Mouse (Mus musculus): ENCODE data around the gene Aebp2. TPM values are rescaled to one million over a fixed set of nuclear protein-coding genes. Genes with fewer than 3 reads are reported as not detected.
A peak's percentile ranks its signal among the peaks of the same experiment; 100 is the strongest.

Gene Aebp2
- polyA plus RNA-seq, 1 experiment from 2014 or later = 13.9 TPM

DNA sequence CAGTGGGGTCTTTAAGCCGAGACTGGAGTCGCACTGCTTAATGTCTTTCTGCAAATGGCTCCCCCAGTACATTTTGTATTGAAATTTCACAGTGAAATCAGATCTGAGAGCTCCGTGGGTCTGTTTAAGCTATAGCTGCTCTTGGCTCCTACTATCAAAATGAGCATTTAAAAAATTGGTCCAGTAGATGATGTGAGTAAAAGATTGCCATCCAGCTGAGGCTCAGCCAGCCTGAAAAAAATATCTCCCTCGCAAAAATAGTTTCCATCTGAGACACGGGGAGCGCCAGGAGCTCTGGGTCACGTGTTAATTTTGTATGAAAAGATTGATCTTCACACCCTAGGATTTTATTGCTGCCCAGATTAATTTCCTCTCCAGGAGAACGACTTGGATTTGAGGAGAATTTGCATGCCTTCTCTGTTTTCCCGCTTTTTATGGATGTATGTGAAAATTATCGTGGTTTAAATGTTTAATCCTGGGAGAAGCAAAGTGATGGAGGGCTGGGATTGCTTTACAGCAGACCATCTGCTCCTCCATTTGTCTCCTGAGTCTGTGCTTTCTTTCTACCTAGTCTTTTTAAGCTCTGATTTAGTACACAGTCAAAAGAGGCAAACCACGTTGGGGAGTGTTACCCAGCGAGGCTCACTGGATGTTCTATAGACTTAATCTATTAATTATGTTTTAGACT lies 73.9 kb downstream of the Aebp2 start:
- H3K36me3 ChIP-seq (ENCODE audit: insufficient read depth, low read length) = no peaks in the 10 kb centered on the region
- no peak overlapping the region for H3K9ac ChIP-seq (ENCODE audit: low read depth, low read length)
- no peak overlapping the region for H3K4me2 ChIP-seq (ENCODE audit: low read length)
- H3K4me1 ChIP-seq (replicated peaks; ENCODE audit: insufficient read depth, low read length) = no peaks in the 10 kb centered on the region
- no peak overlapping the region for H3K27ac ChIP-seq
- no peak for ATAC-seq (replicated peaks; ENCODE audit: low FRiP score, low read depth)
- 39% methylated on average over 12 of the region's 12 CpGs for WGBS
- H3K4me3 ChIP-seq (replicated peaks; ENCODE audit: low read depth, low read length) = no peak overlapping the region
- H3K9me3 ChIP-seq (replicated peaks; ENCODE audit: low read length) = no peaks in the 10 kb centered on the region
- no peak for TF ChIP-seq CTCF (IDR thresholded peaks at IDR 0.05; ENCODE audit: low read depth)
- DNase-seq (ENCODE audit: low spot score) = no peak
- no peaks in the 10 kb centered on the region for H3K27me3 ChIP-seq (ENCODE audit: insufficient read depth, low read length)

GRCm38 (mm10) chr6:140697994-140698393 lies 75.5 kb downstream of the Aebp2 start:
- H3K4me3 ChIP-seq (replicated peaks; ENCODE audit: low read depth, low read length) = no peak overlapping the region
- H3K36me3 ChIP-seq (ENCODE audit: insufficient read depth, low read length) = no peaks in the 10 kb centered on the region
- no peak overlapping the region for H3K4me2 ChIP-seq (ENCODE audit: low read length)
- ATAC-seq (replicated peaks; ENCODE audit: low FRiP score, low read depth) (no peak), DNase-seq (ENCODE audit: low spot score) (no peak)
- no peaks in the 10 kb centered on the region for H3K9me3 ChIP-seq (replicated peaks; ENCODE audit: low read length)
- H3K27me3 ChIP-seq (ENCODE audit: insufficient read depth, low read length) = no peaks in the 10 kb centered on the region
- H3K4me1 ChIP-seq (replicated peaks; ENCODE audit: insufficient read depth, low read length) = no peaks in the 10 kb centered on the region
- no peak overlapping the region for H3K9ac ChIP-seq (ENCODE audit: low read depth, low read length)
- no peak for TF ChIP-seq CTCF (IDR thresholded peaks at IDR 0.05; ENCODE audit: low read depth)
- H3K27ac ChIP-seq = no peak overlapping the region
- WGBS = 86% methylated on average over 11 of the region's 11 CpGs

- H3K27me3 ChIP-seq (ENCODE audit: insufficient read depth, low read length) = no peaks in the 10 kb centered on the region
- WGBS = 92% methylated on average over 1 of the region's 1 CpGs
- no peaks in the 10 kb centered on the region for H3K9me3 ChIP-seq (replicated peaks; ENCODE audit: low read length)
- DNase-seq (ENCODE audit: low spot score) = no peak
- H3K36me3 ChIP-seq (ENCODE audit: insufficient read depth, low read length) = no peaks in the 10 kb centered on the region
- no peak for ATAC-seq (replicated peaks; ENCODE audit: low FRiP score, low read depth)
- no peak overlapping the region for H3K4me2 ChIP-seq (ENCODE audit: low read length)
- no peak overlapping the region for H3K27ac ChIP-seq
- TF ChIP-seq CTCF (IDR thresholded peaks at IDR 0.05; ENCODE audit: low read depth) = no peak
- H3K9ac ChIP-seq (ENCODE audit: low read depth, low read length) = no peak overlapping the region
- no peaks in the 10 kb centered on the region for H3K4me1 ChIP-seq (replicated peaks; ENCODE audit: insufficient read depth, low read length)
- no peak overlapping the region for H3K4me3 ChIP-seq (replicated peaks; ENCODE audit: low read depth, low read length)
Measured at GRCm38 (mm10) chr6:140698596-140698995, 76.1 kb downstream of the Aebp2 start.

DNA sequence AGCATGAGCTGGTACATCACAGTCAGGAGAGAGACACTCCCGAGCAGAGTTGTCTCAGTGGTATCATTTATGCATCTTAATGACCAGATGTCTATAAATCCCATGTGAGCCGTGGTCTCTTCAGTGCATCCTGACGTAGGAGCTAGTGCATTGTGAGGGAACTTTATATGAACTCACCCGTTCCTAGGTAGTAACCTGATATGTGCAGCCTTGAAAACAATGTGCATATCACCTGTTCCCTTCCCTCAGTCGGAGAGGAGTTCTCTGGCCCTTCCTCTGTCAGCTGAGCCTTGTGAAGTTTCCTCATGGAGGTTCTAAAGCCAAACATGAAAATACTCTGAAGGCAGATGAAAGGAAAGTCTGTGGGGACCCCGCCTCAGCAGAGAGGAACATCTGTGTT lies 78.8 kb downstream of the Aebp2 start:
- DNase-seq (ENCODE audit: low spot score) = no peak
- 54% methylated on average over 6 of the region's 6 CpGs for WGBS
- Histone ChIP-seq H3K4me2 (ENCODE audit: low read length) (no peak overlapping the region), H3K4me1 (replicated peaks; ENCODE audit: insufficient read depth, low read length) (no peaks in the 10 kb centered on the region), H3K4me3 (replicated peaks; ENCODE audit: low read depth, low read length) (no peak overlapping the region), H3K9ac (ENCODE audit: low read depth, low read length) (no peak overlapping the region), H3K9me3 (replicated peaks; ENCODE audit: low read length) (no peaks in the 10 kb centered on the region), H3K27me3 (ENCODE audit: insufficient read depth, low read length) (no peaks in the 10 kb centered on the region), H3K36me3 (ENCODE audit: insufficient read depth, low read length) (no peaks in the 10 kb centered on the region), H3K27ac (no peak overlapping the region)
- no peak for ATAC-seq (replicated peaks; ENCODE audit: low FRiP score, low read depth)
- TF ChIP-seq CTCF (IDR thresholded peaks at IDR 0.05; ENCODE audit: low read depth) = no peak

- H3K9me3 ChIP-seq (replicated peaks; ENCODE audit: low read length) = no peaks in the 10 kb centered on the region
- WGBS = 47% methylated on average over 10 of the region's 10 CpGs
- no peaks in the 10 kb centered on the region; the same call in 1 of the 2 replicates for H3K4me1 ChIP-seq (replicated peaks; ENCODE audit: insufficient read depth, low read length)
- no peaks in the 10 kb centered on the region for H3K27me3 ChIP-seq (ENCODE audit: insufficient read depth, low read length)
- ATAC-seq (replicated peaks; ENCODE audit: low FRiP score, low read depth) (no peak), DNase-seq (ENCODE audit: low spot score) (no peak)
- H3K9ac ChIP-seq (ENCODE audit: low read depth, low read length) = no peak overlapping the region
- 0 out of 2 replicates have a peak overlapping the region, but pooled peaks have one; percentile 0 for H3K4me2 ChIP-seq (ENCODE audit: low read length)
- TF ChIP-seq CTCF (IDR thresholded peaks at IDR 0.05; ENCODE audit: low read depth) = no peak
- H3K27ac ChIP-seq = no peak overlapping the region
- H3K4me3 ChIP-seq (replicated peaks; ENCODE audit: low read depth, low read length) = no peak overlapping the region
- H3K36me3 ChIP-seq (ENCODE audit: insufficient read depth, low read length) = no peaks in the 10 kb centered on the region
Measured at GRCm38 (mm10) chr6:140705132-140705531, 82.7 kb downstream of the Aebp2 start.

DNA sequence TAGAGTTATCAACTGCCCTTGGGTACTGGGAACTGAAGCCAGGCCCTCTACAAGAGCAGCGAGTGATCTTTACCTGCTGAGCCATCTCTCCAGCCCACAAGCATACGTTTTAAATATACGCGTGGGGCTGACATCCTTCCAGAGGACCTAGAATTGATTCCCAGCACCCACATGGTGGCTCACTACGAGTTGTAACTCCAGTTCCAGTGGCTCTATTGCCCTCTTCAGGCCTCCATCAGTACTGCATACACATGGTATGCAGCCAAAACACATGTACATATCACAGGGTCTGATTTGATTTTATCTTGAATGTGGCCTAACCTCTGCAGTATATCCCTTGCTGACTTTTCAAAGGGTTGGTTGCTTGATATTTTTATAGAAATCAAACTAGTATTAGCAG lies 83.6 kb downstream of the Aebp2 start:
- ATAC-seq (replicated peaks; ENCODE audit: low FRiP score, low read depth) = no peak
- no peaks in the 10 kb centered on the region for H3K36me3 ChIP-seq (ENCODE audit: insufficient read depth, low read length)
- no peak overlapping the region for H3K4me2 ChIP-seq (ENCODE audit: low read length)
- H3K4me1 ChIP-seq (replicated peaks; ENCODE audit: insufficient read depth, low read length) = no peaks in the 10 kb centered on the region; the same call in 1 of the 2 replicates
- no peak overlapping the region for H3K4me3 ChIP-seq (replicated peaks; ENCODE audit: low read depth, low read length)
- H3K27me3 ChIP-seq (ENCODE audit: insufficient read depth, low read length) = no peaks in the 10 kb centered on the region
- TF ChIP-seq CTCF (IDR thresholded peaks at IDR 0.05; ENCODE audit: low read depth) = peak; percentile 34; the same call in 1 of the 2 replicates
- H3K27ac ChIP-seq = no peak overlapping the region
- 93% methylated on average over 5 of the region's 5 CpGs for WGBS
- H3K9me3 ChIP-seq (replicated peaks; ENCODE audit: low read length) = no peaks in the 10 kb centered on the region
- DNase-seq (ENCODE audit: low spot score) = no peak
- no peak overlapping the region for H3K9ac ChIP-seq (ENCODE audit: low read depth, low read length)

GRCm38 (mm10) chr6:140708059-140708458 lies 85.6 kb downstream of the Aebp2 start:
- Histone ChIP-seq H3K4me3 (replicated peaks; ENCODE audit: low read depth, low read length) (no peak overlapping the region), H3K9ac (ENCODE audit: low read depth, low read length) (no peak overlapping the region), H3K36me3 (ENCODE audit: insufficient read depth, low read length) (no peaks in the 10 kb centered on the region), H3K27me3 (ENCODE audit: insufficient read depth, low read length) (no peaks in the 10 kb centered on the region), H3K27ac (no peak overlapping the region), H3K9me3 (replicated peaks; ENCODE audit: low read length) (no peaks in the 10 kb centered on the region), H3K4me2 (ENCODE audit: low read length) (no peak overlapping the region), H3K4me1 (replicated peaks; ENCODE audit: insufficient read depth, low read length) (no peaks in the 10 kb centered on the region; the same call in 1 of the 2 replicates)
- no peak for DNase-seq (ENCODE audit: low spot score)
- 23% methylated on average over 10 of the region's 10 CpGs for WGBS
- no peak for ATAC-seq (replicated peaks; ENCODE audit: low FRiP score, low read depth)
- TF ChIP-seq CTCF (IDR thresholded peaks at IDR 0.05; ENCODE audit: low read depth) = no peak
